Mouse (Mus musculus) heart, embryonic 16.5 days (tissue): ENCODE data around the gene Ofd1. TPM values are rescaled to one million over a fixed set of nuclear protein-coding genes. Genes with fewer than 3 reads are reported as not detected.
A peak's percentile ranks its signal among the peaks of the same experiment; 100 is the strongest.

Experiments used
- ATAC-seq: fragments of 200-750 bp; cut with Nextera tagmentation; replicated peaks from 2 replicates; pipeline ENCODE4 v1.8.0; 2017; ENCODE audit warnings: moderate number of reproducible peaks; ENCODE audit not compliant: insufficient read depth, low FRiP score; ENCODE audit errors: extremely low read depth
- H3K27ac ChIP-seq: fragments of 300-500 bp; sonication (generic); 2 replicates; pipeline ENCODE4 v1.5.1; 2014; ENCODE audit warnings: mild to moderate bottlenecking, low read length, control low read depth, moderate library complexity
- H3K27me3 ChIP-seq: fragments of 300-500 bp; sonication (generic); 2 replicates; pipeline ENCODE4 v1.6.1; 2014; ENCODE audit warnings: low read length, mixed read lengths; ENCODE audit not compliant: control insufficient read depth, insufficient read depth
- H3K36me3 ChIP-seq: fragments of 300-500 bp; sonication (generic); 2 replicates; pipeline ENCODE4 v1.6.1; 2014; ENCODE audit not compliant: control insufficient read depth, insufficient read depth
- H3K4me1 ChIP-seq: fragments of 300-500 bp; sonication (generic); 2 replicates; pipeline ENCODE4 v1.6.1; 2014; ENCODE audit warnings: low read length, mixed read lengths; ENCODE audit not compliant: control insufficient read depth, insufficient read depth
- H3K4me2 ChIP-seq: fragments of 300-500 bp; sonication (generic); 2 replicates; pipeline ENCODE4 v1.6.1; 2014; ENCODE audit warnings: low read depth, mild to moderate bottlenecking, control low read depth, low read length
- H3K4me3 ChIP-seq: fragments of 300-500 bp; sonication (generic); 2 replicates; pipeline ENCODE4 v1.5.1; 2014; ENCODE audit warnings: mild to moderate bottlenecking, control low read depth, low read length
- H3K9ac ChIP-seq: fragments of 300-500 bp; sonication (generic); 2 replicates; pipeline ENCODE4 v1.6.1; 2014; ENCODE audit warnings: low read length, control low read depth
- H3K9me3 ChIP-seq: fragments of 300-500 bp; sonication (generic); replicated peaks from 2 replicates; pipeline ENCODE4 v1.6.1; 2016; ENCODE audit warnings: low read length; ENCODE audit not compliant: control insufficient read depth
- WGBS: fragments of 180-500 bp; shearing (Covaris S2); extraction: QIAGEN DNeasy Blood & Tissue Kit; methylation state at CpG from one replicate; pipeline ENCODE4 v1.1.7; 2014; 5-methylcytosine and 5-hydroxymethylcytosine counted together
- polyA plus RNA-seq: library from polyadenylated mRNA; unstranded; fragments of >200 nt; fragmentation: Nextera tagmentation; extraction: Ambion mirVana; gene quantifications from 2 replicates; pipeline ENCODE4 v1.2.1, GENCODE M21; 2015

The Ofd1 gene
- polyA plus RNA-seq, 1 experiment from 2014 or later: 4.3 TPM

DNA sequence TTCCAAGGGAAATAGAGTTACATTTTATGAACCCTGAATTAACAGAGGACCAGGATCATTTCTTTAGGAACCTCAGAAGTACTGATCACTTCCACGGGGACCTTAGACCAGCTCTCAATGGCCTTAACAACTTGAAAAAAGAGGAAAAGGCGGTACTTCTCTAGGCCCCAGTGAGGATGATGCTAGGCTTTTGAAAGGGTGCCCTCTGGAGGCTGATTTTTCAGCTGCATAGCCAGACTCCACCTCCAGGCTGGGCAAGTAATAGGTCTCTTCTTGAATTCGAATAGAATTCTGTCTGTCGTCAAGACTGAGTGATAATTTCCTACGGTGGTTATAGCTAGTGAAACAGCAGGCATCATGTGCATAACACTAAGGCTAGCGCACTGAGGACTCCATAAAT lies 88.7 kb downstream of the Ofd1 start:
- Histone ChIP-seq H3K27me3 (no peaks in the 10 kb centered on the region), H3K4me2 (no peak overlapping the region), H3K27ac (no peak overlapping the region), H3K9ac (no peak overlapping the region), H3K9me3 (no peaks in the 10 kb centered on the region), H3K4me1 (no peaks in the 10 kb centered on the region), H3K36me3 (no peaks in the 10 kb centered on the region), H3K4me3 (no peak overlapping the region)
- ATAC-seq: peak; percentile 49; the same call in 1 of the 2 replicates
- 20% methylated on average over 6 of the region's 6 CpGs for WGBS

DNA sequence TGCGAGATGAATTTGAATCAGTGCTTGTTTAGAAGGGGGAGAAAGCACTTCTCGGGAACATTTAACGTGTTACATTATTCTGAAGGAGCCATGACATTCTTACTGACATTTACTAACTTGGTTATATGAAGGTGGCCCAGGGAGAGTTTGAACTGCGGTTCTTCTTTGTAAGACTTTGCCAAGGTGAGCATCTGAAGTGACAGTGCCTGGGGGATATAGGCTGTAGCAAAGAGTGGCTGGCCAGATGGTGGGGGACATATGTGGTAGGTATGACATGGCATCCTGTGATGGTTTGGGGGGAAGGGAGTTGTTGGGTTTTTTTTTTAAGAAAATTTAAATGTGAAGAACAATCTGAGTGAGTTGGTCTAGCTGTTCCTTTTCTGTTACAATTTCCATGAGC lies 91.9 kb downstream of the Ofd1 start:
- no peak overlapping the region for H3K4me3 ChIP-seq
- no peak overlapping the region for H3K9ac ChIP-seq
- no peaks in the 10 kb centered on the region for H3K9me3 ChIP-seq
- H3K36me3 ChIP-seq: no peaks in the 10 kb centered on the region
- ATAC-seq: no peak
- H3K4me2 ChIP-seq: no peak overlapping the region
- no peak overlapping the region for H3K27ac ChIP-seq
- H3K4me1 ChIP-seq: no peaks in the 10 kb centered on the region
- WGBS: 81% methylated on average over 4 of the region's 4 CpGs
- no peaks in the 10 kb centered on the region for H3K27me3 ChIP-seq

DNA sequence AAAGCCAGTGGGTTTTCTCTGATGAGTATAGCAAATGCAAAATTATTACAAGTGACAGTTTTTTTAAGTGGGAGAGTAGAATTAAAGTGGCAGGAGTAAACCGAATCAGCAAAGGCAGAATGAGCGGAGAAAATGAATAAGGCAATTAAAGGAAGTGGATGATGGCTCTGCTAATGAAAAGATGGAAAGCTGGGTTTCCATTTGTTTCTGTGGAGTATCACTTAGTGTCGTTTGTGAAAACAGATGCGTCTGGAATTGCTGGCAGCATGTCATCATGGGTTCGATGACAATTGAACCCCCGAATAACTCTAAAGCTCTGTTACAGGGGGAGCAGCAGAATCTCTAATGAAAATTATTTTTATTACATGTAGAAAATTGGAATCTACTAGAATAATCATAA lies 92.4 kb downstream of the Ofd1 start:
- Histone ChIP-seq H3K9me3 (no peaks in the 10 kb centered on the region), H3K27ac (no peak overlapping the region), H3K4me2 (no peak overlapping the region), H3K4me1 (no peaks in the 10 kb centered on the region), H3K27me3 (no peaks in the 10 kb centered on the region), H3K9ac (no peak overlapping the region), H3K4me3 (no peak overlapping the region), H3K36me3 (no peaks in the 10 kb centered on the region)
- WGBS: 76% methylated on average over 6 of the region's 6 CpGs
- no peak for ATAC-seq

DNA sequence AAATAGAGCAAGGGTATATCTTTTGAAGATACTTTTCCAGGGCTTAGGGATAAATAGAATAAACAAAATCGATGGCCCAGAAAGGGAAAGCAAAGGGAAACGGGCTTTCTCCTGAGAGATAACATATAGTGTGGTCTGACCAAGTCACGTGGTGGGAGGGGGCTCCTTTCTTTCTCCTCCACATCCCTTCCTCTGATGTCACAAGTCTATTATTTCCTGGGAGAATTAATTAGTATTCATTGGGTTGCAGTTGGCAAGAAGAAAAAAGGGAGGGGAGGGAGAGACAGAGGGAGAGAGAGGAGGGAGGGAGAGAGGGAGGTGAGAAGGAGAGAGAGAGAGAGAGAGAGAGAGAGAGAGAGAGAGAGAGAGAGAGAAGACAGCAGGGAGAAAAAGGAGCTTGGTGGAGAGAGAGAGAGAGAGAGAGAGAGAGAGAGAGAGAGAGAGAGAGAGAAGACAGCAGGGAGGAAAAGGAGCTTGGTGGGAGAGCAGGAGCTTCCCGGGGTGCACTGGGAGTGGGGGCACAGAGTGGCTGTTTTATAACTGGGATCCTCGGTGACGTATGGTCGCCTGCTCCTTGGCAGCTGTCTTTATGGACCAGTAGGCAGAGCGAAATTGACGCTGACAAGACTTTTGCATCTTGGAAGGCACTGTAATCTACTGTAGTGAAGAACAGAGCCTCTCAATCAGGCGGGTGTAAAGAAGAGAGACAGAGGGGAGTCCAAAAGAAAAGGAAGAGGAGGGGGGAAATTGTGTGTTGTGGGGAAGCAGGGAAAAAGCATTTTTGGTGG lies 96.1 kb downstream of the Ofd1 start:
- H3K9ac ChIP-seq: no peak overlapping the region

DNA sequence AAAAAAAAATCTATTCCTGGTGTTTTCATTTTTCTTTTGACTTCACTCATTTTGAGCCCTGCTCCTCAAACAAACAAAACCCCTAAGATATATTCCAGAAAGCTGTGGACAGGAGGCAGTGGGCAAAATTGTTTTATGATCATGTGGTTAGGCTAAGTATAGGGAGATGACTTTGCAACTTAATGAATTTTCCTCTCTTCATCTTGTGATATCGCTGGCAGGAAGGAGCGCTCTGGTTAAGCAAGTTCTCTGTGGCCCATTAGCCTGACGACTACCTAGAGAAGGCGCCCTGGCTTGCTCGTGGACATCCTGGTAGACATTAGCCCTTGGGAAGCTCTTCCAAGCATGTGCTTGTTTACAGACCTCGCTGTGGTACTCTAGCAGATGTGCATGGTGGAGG lies 98.7 kb downstream of the Ofd1 start:
- H3K27ac ChIP-seq: no peak overlapping the region
- H3K4me2 ChIP-seq: no peak overlapping the region
- H3K9me3 ChIP-seq: no peaks in the 10 kb centered on the region
- 81% methylated on average over 6 of the region's 6 CpGs for WGBS
- H3K9ac ChIP-seq: no peak overlapping the region
- no peak overlapping the region for H3K4me3 ChIP-seq
- no peaks in the 10 kb centered on the region for H3K36me3 ChIP-seq
- H3K4me1 ChIP-seq: no peaks in the 10 kb centered on the region
- H3K27me3 ChIP-seq: no peaks in the 10 kb centered on the region
- no peak for ATAC-seq

More for the DNA sequence above, 96.1 kb downstream of the Ofd1 start:
- H3K27me3 ChIP-seq: no peaks in the 10 kb centered on the region
- 27% methylated on average over 10 of the region's 10 CpGs for WGBS
- H3K4me1 ChIP-seq: no peaks in the 10 kb centered on the region
- no peaks in the 10 kb centered on the region for H3K9me3 ChIP-seq
- ATAC-seq: no peak
- no peaks in the 10 kb centered on the region for H3K36me3 ChIP-seq
- H3K27ac ChIP-seq: no peak overlapping the region
- peak overlapping the region; percentile 23 for H3K4me3 ChIP-seq
- H3K4me2 ChIP-seq: peak overlapping the region; percentile 51

Other genes starting within 250 kb of the Ofd1 start
- 6.5 and 8.3 TPM in 2 replicates for gene Gpm6b, start 201.8 kb downstream of the Ofd1 start, polyA plus RNA-seq
- gene Trappc2, start 130 bp downstream of the Ofd1 start, polyA plus RNA-seq: 36.5 and 40.8 TPM in 2 replicates
- gene Rab9, start 39.2 kb upstream of the Ofd1 start, polyA plus RNA-seq: 30.7 and 33.1 TPM in 2 replicates
- gene Tceanc, start 77.9 kb upstream of the Ofd1 start, polyA plus RNA-seq: 5.7 and 6.3 TPM in 2 replicates
- gene Egfl6, start 145.0 kb upstream of the Ofd1 start, polyA plus RNA-seq: 3.7 and 12.1 TPM in 2 replicates